Mouse (Mus musculus) 416B (cell line): Measurements from ENCODE around the gene Ccdc126.
"Not testable (repeated sequence)": the region's sequence is repeated elsewhere in the genome, so short reads cannot be mapped to it uniquely, and the experiment has no call there.

ENCODE experiments used
- DNase-seq: peaks from one replicate; pipeline ENCODE4 v3.0.0; 2011; ENCODE audit warnings: low read depth

Gene Ccdc126

GRCm38 (mm10) chr6:49318966-49319594, at the start of gene Ccdc126:
TSS of gene Ccdc126 (plus strand) at chr6:49319274.
- DNase-seq = peak; percentile 98

GRCm38 (mm10) chr6:49269923-49270322, 49.2 kb upstream of the Ccdc126 start:
- DNase-seq = peak; percentile 85

GRCm38 (mm10) chr6:49271815-49272214, 47.3 kb upstream of the Ccdc126 start:
- no peak for DNase-seq

GRCm38 (mm10) chr6:49272863-49273262, 46.2 kb upstream of the Ccdc126 start:
- DNase-seq = no peak

- DNase-seq = no peak
Measured at GRCm38 (mm10) chr6:49273934-49274333, 45.1 kb upstream of the Ccdc126 start.

- no peak for DNase-seq
Measured at GRCm38 (mm10) chr6:49274416-49275091, 44.5 kb upstream of the Ccdc126 start.

- no peak for DNase-seq
Measured at GRCm38 (mm10) chr6:49275296-49275695, 43.8 kb upstream of the Ccdc126 start.

GRCm38 (mm10) chr6:49280942-49281341, 38.1 kb upstream of the Ccdc126 start:
- no peak for DNase-seq

- peak; percentile 75 for DNase-seq
Measured at GRCm38 (mm10) chr6:49282122-49282521, 37.0 kb upstream of the Ccdc126 start.

- DNase-seq = no peak
Measured at GRCm38 (mm10) chr6:49298286-49298685, 20.8 kb upstream of the Ccdc126 start.

- not testable (repeated sequence) for DNase-seq
Measured at GRCm38 (mm10) chr6:49314821-49315220, 4.3 kb upstream of the Ccdc126 start.

GRCm38 (mm10) chr6:49319595-49320315, 681 bp downstream of the Ccdc126 start:
- DNase-seq = peak; percentile 68

GRCm38 (mm10) chr6:49321341-49321740, 2.3 kb downstream of the Ccdc126 start:
- DNase-seq = peak; percentile 44

- DNase-seq = no peak
Measured at GRCm38 (mm10) chr6:49322056-49322455, 3.0 kb downstream of the Ccdc126 start.

GRCm38 (mm10) chr6:49322986-49323385, 3.9 kb downstream of the Ccdc126 start:
- peak; percentile 85 for DNase-seq

GRCm38 (mm10) chr6:49324528-49324927, 5.5 kb downstream of the Ccdc126 start:
- DNase-seq = no peak

- no peak for DNase-seq
Measured at GRCm38 (mm10) chr6:49325294-49325693, 6.2 kb downstream of the Ccdc126 start.

GRCm38 (mm10) chr6:49326846-49327245, 7.8 kb downstream of the Ccdc126 start:
- DNase-seq = no peak

- DNase-seq = peak; percentile 19
Measured at GRCm38 (mm10) chr6:49331369-49332059, 12.4 kb downstream of the Ccdc126 start.

GRCm38 (mm10) chr6:49332060-49332370, 12.9 kb downstream of the Ccdc126 start:
- no peak for DNase-seq

GRCm38 (mm10) chr6:49338566-49338965, 19.5 kb downstream of the Ccdc126 start:
- DNase-seq = no peak

- DNase-seq = no peak
Measured at GRCm38 (mm10) chr6:49339145-49339544, 20.1 kb downstream of the Ccdc126 start.
